Mouse (Mus musculus): ENCODE results near the gene Fcgr1. TPM values are rescaled to one million over a fixed set of nuclear protein-coding genes. Genes with fewer than 3 reads are reported as not detected.
"Not testable (repeated sequence)": the region's sequence is repeated elsewhere in the genome, so short reads cannot be mapped to it uniquely, and the experiment has no call there.

The Fcgr1 gene
- 4.1 TPM in 2 replicates for polyA plus RNA-seq (2014; fragmentation: Nextera tagmentation; extraction: Ambion mirVana)

DNA sequence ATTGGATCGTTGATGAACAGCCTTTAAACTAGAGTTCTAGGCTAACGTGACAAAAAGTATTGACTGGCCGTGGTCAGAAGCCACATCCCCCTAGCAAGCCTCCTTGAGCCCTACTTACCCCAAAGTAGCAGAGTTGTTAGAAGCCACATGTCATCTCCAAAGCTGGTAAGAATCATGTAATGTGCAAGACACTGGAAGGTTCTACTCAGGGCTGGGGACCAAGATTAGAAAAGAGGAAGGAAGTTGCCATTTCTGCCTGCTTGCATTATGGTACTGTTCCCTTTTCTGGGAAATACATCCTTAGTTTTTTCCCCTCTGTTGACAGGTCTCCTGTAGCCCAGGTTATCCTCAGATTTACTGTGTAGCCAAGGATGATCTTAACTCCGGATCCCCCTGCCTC, at the start of gene Fcgr1:
TSS of gene Fcgr1 (minus strand) at position 183 of the 400 bp plus-strand sequence.
- Histone ChIP-seq H3K27me3 (replicated peaks; ENCODE audit: control insufficient read depth, insufficient read depth, low read length) (no peaks in the 10 kb centered on the region), H3K4me2 (peak within 1 kb of the TSS; percentile 10; the same call in 1 of the 2 replicates), H3K4me3 (ENCODE audit: low read depth, low read length) (no peak within 1 kb of the TSS), H3K36me3 (ENCODE audit: control insufficient read depth, insufficient read depth, low read length) (no peaks in the 10 kb centered on the region), H3K27ac (ENCODE audit: low read depth, low read length) (no peak within 1 kb of the TSS), H3K9me3 (ENCODE audit: control insufficient read depth, low read length) (no peaks in the 10 kb centered on the region), H3K9ac (ENCODE audit: low read depth, low read length) (no peak within 1 kb of the TSS), H3K4me1 (replicated peaks; ENCODE audit: control insufficient read depth, insufficient read depth, low read length) (no peaks in the 10 kb centered on the region)
- 58% methylated on average over 4 of the region's 4 CpGs for WGBS
- ATAC-seq (replicated peaks; ENCODE audit: low FRiP score) (no peak), DNase-seq (ENCODE audit: low spot score) (no peak)

GRCm38 (mm10) chr3:96342652-96343051, 48.9 kb upstream of the Fcgr1 start:
- not testable (repeated sequence) for H3K4me1 ChIP-seq (replicated peaks; ENCODE audit: control insufficient read depth, insufficient read depth, low read length); H3K27ac ChIP-seq (ENCODE audit: low read depth, low read length); H3K36me3 ChIP-seq (ENCODE audit: control insufficient read depth, insufficient read depth, low read length); H3K9ac ChIP-seq (ENCODE audit: low read depth, low read length); ATAC-seq (replicated peaks; ENCODE audit: low FRiP score); H3K4me3 ChIP-seq (ENCODE audit: low read depth, low read length); H3K9me3 ChIP-seq (ENCODE audit: control insufficient read depth, low read length); DNase-seq (ENCODE audit: low spot score)
- Histone ChIP-seq H3K27me3 (replicated peaks; ENCODE audit: control insufficient read depth, insufficient read depth, low read length) (peaks cover 38% of the 10 kb centered on the region), H3K4me2 (peak overlapping the region; percentile 20)
- WGBS: 43% methylated on average over 13 of the region's 13 CpGs

DNA sequence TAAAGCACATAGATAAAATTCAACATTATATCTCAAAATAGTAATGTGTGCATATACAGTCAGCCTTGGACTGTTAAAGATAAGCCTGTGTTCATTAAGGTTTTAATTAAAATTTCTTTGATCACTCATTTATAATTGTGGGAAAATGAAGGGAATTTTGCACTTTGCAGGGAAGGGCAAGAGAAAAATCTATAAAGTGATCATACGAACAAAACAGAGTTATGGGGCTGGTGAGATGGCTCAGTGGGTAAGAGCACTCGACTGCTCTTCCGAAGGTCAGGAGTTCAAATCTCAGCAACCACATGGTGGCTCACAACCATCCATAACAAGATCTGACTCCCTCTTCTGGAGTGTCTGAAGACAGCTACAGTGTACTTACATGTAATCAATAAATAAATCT, 48.3 kb upstream of the Fcgr1 start:
- not testable (repeated sequence) for H3K4me1 ChIP-seq (replicated peaks; ENCODE audit: control insufficient read depth, insufficient read depth, low read length); ATAC-seq (replicated peaks; ENCODE audit: low FRiP score); H3K36me3 ChIP-seq (ENCODE audit: control insufficient read depth, insufficient read depth, low read length); H3K4me2 ChIP-seq; H3K9me3 ChIP-seq (ENCODE audit: control insufficient read depth, low read length); DNase-seq (ENCODE audit: low spot score); H3K4me3 ChIP-seq (ENCODE audit: low read depth, low read length); H3K9ac ChIP-seq (ENCODE audit: low read depth, low read length); H3K27ac ChIP-seq (ENCODE audit: low read depth, low read length)
- WGBS: 30% methylated on average over 3 of the region's 3 CpGs
- H3K27me3 ChIP-seq (replicated peaks; ENCODE audit: control insufficient read depth, insufficient read depth, low read length): peaks cover 42% of the 10 kb centered on the region

- WGBS: 4% methylated on average over 24 of the region's 24 CpGs
- ATAC-seq (replicated peaks; ENCODE audit: low FRiP score) (peak; percentile 82), DNase-seq (ENCODE audit: low spot score) (peak; percentile 55)
- H3K36me3 ChIP-seq (ENCODE audit: control insufficient read depth, insufficient read depth, low read length): no peaks in the 10 kb centered on the region
- H3K27me3 ChIP-seq (replicated peaks; ENCODE audit: control insufficient read depth, insufficient read depth, low read length): peaks cover 54% of the 10 kb centered on the region
- peak overlapping the region; percentile 61 for H3K4me2 ChIP-seq
- H3K4me1 ChIP-seq (replicated peaks; ENCODE audit: control insufficient read depth, insufficient read depth, low read length): peaks cover 3% of the 10 kb centered on the region; the same call in 1 of the 2 replicates
- H3K27ac ChIP-seq (ENCODE audit: low read depth, low read length): no peak overlapping the region
- no peaks in the 10 kb centered on the region for H3K9me3 ChIP-seq (ENCODE audit: control insufficient read depth, low read length)
- H3K4me3 ChIP-seq (ENCODE audit: low read depth, low read length): peak overlapping the region; percentile 32; the same call in 1 of the 2 replicates
- H3K9ac ChIP-seq (ENCODE audit: low read depth, low read length): no peak overlapping the region
Measured at GRCm38 (mm10) chr3:96340611-96341312, 47.0 kb upstream of the Fcgr1 start.

DNA sequence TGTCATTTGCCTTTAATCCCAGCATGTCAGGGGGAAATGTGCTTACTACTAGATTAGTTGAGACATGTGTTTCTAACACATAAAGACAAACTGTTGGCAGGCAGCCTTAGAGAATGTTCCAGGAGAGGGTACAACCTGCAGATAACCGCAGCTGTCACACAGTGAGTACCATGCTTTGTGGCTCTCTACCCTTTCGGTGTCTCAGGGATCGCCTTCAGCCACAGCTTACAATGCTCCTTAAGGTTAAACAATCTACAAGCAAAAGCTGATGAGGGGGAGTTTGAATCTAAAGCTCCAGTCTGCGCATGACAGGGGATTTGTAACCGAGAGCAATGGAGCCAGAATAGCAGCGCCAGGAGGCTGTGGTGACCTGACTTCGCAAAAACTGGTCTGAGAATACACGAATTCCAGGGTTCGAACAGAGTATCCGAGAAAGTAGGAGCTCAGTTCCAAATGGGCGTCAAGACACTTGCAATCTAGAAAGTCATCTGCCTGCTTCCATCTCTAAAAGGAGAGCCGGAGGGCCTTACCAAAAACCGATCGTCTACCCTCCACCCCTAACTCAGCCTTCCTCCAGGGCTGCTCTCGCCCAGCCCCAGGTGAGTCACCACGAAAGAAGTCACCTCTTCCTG, 45.2 kb upstream of the Fcgr1 start:
- Histone ChIP-seq H3K4me2 (peak overlapping the region; percentile 27; the same call in 1 of the 2 replicates), H3K36me3 (ENCODE audit: control insufficient read depth, insufficient read depth, low read length) (no peaks in the 10 kb centered on the region), H3K4me3 (ENCODE audit: low read depth, low read length) (no peak overlapping the region), H3K27ac (ENCODE audit: low read depth, low read length) (no peak overlapping the region), H3K9me3 (ENCODE audit: control insufficient read depth, low read length) (no peaks in the 10 kb centered on the region), H3K4me1 (replicated peaks; ENCODE audit: control insufficient read depth, insufficient read depth, low read length) (peaks cover 5% of the 10 kb centered on the region; the same call in 1 of the 2 replicates), H3K27me3 (replicated peaks; ENCODE audit: control insufficient read depth, insufficient read depth, low read length) (peaks cover 50% of the 10 kb centered on the region), H3K9ac (ENCODE audit: low read depth, low read length) (no peak overlapping the region)
- DNase-seq (ENCODE audit: low spot score): no peak
- ATAC-seq (replicated peaks; ENCODE audit: low FRiP score): no peak
- 38% methylated on average over 16 of the region's 16 CpGs for WGBS

GRCm38 (mm10) chr3:96338043-96338442, 44.3 kb upstream of the Fcgr1 start:
- ATAC-seq (replicated peaks; ENCODE audit: low FRiP score): no peak
- Histone ChIP-seq H3K9ac (ENCODE audit: low read depth, low read length) (no peak overlapping the region), H3K27ac (ENCODE audit: low read depth, low read length) (no peak overlapping the region), H3K4me3 (ENCODE audit: low read depth, low read length) (no peak overlapping the region), H3K36me3 (ENCODE audit: control insufficient read depth, insufficient read depth, low read length) (no peaks in the 10 kb centered on the region), H3K4me1 (replicated peaks; ENCODE audit: control insufficient read depth, insufficient read depth, low read length) (peaks cover 9% of the 10 kb centered on the region), H3K9me3 (ENCODE audit: control insufficient read depth, low read length) (no peaks in the 10 kb centered on the region), H3K4me2 (peak overlapping the region; percentile 26), H3K27me3 (replicated peaks; ENCODE audit: control insufficient read depth, insufficient read depth, low read length) (peaks cover 54% of the 10 kb centered on the region)
- DNase-seq (ENCODE audit: low spot score): peak; percentile 31
- 64% methylated on average over 8 of the region's 8 CpGs for WGBS

- no peak overlapping the region for H3K4me3 ChIP-seq (ENCODE audit: low read depth, low read length)
- no peaks in the 10 kb centered on the region for H3K9me3 ChIP-seq (ENCODE audit: control insufficient read depth, low read length)
- DNase-seq (ENCODE audit: low spot score): no peak
- WGBS: 82% methylated on average over 6 of the region's 6 CpGs
- H3K9ac ChIP-seq (ENCODE audit: low read depth, low read length): no peak overlapping the region
- H3K4me1 ChIP-seq (replicated peaks; ENCODE audit: control insufficient read depth, insufficient read depth, low read length): peaks cover 17% of the 10 kb centered on the region
- H3K36me3 ChIP-seq (ENCODE audit: control insufficient read depth, insufficient read depth, low read length): no peaks in the 10 kb centered on the region
- ATAC-seq (replicated peaks; ENCODE audit: low FRiP score): no peak
- H3K27ac ChIP-seq (ENCODE audit: low read depth, low read length): no peak overlapping the region
- H3K27me3 ChIP-seq (replicated peaks; ENCODE audit: control insufficient read depth, insufficient read depth, low read length): peaks cover 54% of the 10 kb centered on the region
- H3K4me2 ChIP-seq: no peak overlapping the region
Measured at GRCm38 (mm10) chr3:96337269-96337668, 43.5 kb upstream of the Fcgr1 start.

DNA sequence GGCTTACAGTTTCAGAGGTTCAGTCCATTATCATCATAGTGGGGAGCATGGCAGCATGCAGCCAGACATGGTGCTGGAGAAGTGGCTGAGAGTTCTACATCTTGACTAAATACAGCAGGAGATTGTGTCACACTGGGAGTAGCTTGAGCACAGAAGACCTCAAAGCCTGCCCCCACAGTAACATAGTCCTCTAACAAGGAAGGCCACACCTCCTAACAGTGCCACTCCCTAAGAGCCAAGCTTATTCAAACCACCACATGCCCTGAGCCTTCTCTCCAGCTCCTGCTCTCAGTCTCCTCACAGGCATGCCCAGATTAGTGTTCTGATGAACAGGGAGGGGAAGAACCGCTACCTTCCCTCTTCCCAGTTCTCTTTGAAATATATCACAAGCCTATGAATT, 42.9 kb upstream of the Fcgr1 start:
- Histone ChIP-seq H3K4me3 (ENCODE audit: low read depth, low read length) (no peak overlapping the region), H3K36me3 (ENCODE audit: control insufficient read depth, insufficient read depth, low read length) (no peaks in the 10 kb centered on the region), H3K27ac (ENCODE audit: low read depth, low read length) (no peak overlapping the region), H3K4me2 (no peak overlapping the region), H3K9ac (ENCODE audit: low read depth, low read length) (no peak overlapping the region), H3K4me1 (replicated peaks; ENCODE audit: control insufficient read depth, insufficient read depth, low read length) (peaks cover 20% of the 10 kb centered on the region), H3K9me3 (ENCODE audit: control insufficient read depth, low read length) (no peaks in the 10 kb centered on the region), H3K27me3 (replicated peaks; ENCODE audit: control insufficient read depth, insufficient read depth, low read length) (peaks cover 56% of the 10 kb centered on the region)
- ATAC-seq (replicated peaks; ENCODE audit: low FRiP score) (no peak), DNase-seq (ENCODE audit: low spot score) (peak; percentile 25)
- 65% methylated on average over 1 of the region's 1 CpGs for WGBS
